Mouse (Mus musculus) right cerebral cortex, adult 2 months (tissue): Measurements from ENCODE around the gene Crabp1.

Experiments
- DNase-seq, 2 experiments: peaks; one replicate each; pipeline ENCODE4 v3.0.0; 2021 to 2022; ENCODE audit warnings: low spot score in 2 of 2

Gene Crabp1

DNA sequence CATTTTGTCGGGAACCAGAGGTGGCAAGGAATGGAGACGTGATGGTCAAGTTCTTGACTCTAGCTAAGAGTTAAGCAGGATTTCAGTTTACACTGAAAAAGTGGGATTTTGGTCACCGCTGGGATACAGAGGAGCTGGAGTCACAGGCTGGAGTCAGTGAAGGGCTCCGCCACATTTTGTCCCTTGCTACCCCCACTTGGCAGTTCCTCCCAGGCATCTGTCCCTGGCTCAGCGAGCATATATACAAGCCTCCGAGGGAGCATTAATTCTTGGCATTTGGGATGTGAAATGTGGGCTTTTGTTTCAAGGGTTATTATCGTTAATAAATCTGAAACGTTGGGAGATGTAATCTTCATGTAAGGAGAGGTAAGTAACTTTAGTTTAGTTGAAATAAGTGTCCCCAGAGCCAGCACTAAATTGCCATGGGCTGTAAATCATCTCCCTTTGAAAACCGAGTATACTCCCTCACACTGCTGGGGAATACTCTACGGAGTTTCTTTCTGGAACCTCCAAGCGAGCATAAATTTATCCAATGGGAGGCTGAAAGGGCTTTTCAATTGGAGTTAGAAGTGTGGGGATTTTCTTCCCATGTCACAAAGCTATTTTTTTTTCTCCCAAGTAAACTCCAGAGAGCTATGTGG, 5.7 kb downstream of the Crabp1 start:
- no peak for DNase-seq

DNA sequence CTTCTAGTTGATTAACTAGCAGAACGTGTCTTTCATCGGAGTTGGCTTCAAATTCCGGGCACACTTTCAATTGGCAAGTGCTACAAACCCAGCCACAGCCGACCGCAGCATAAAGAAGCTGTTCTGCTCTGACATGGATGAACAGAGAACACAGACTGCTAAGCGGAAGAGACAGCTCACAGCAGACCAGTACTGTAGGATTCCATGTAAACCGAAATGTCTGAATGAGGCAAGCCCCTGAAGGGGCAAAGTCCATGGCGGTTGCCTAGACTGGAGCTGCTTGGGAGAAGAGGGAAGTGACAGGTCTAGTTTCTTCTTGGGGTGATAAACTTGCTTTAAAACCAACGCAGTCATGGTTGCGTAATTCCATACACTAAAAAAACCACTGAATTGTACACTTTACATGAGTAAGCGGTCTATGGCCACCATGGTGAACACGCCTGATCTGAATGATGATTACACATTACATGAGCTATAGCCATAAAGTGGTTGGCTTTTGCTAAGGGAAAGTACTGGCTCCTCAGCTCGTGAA, 12.0 kb downstream of the Crabp1 start:
- DNase-seq = no peak

DNA sequence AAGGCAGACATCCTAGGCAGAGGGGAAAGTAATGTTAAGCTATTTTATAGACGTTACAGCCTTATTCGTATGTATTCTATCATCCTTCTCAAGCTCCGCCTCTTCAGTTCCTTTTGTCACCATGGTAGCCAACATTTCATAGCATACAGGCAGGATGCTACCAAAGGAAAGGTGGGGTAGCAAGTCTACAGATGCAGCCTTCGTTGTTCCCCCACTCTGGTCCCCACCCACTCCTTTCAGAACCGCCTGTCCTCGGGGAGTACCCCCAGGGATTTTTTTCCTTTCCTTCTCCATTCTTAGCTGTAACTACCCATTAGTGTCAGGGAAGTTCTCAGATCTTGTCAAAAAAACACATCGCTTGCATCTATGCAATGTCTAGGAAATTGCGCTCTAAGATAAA, 14.7 kb downstream of the Crabp1 start:
- DNase-seq = no peak

DNA sequence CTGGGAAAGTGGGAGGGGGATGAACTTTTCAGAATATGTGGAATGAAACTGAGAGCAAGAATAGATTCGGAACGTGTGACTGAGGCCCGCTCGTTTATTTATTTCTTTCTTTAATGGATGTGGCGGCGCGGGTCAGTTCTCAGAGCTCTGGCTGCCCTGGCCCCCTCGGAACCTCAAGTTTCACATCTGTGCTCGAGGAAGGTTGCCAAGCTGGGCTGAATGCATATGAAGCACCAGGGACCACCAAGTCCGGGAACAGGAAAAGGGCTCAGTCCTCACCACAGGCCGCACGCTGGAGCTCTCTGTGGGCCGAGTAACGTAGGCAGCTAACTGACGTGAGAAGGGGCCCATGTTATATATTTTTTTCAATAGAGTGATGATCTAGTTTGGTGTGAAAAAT, 18.0 kb downstream of the Crabp1 start:
- DNase-seq = no peak

DNA sequence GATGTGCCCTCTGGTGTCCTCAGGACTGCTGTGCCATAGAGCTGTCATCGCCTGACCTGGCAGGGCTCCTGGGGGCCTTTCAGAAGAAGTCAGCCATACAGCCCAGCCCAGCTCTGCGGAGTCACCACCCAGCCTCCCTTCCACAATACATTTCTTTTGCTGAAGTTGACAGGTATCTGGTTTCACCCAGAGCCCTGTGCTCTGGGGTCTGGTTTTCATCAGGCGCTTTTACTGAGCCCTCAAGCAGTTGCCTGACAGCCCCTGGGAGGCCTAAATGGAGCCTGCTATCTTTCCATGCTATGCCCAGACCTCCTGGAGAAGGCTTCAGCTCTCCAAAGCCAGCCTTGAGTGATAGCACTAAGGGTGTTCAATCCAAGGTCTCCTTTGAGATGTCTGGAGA, 19.5 kb downstream of the Crabp1 start:
- DNase-seq = no peak

DNA sequence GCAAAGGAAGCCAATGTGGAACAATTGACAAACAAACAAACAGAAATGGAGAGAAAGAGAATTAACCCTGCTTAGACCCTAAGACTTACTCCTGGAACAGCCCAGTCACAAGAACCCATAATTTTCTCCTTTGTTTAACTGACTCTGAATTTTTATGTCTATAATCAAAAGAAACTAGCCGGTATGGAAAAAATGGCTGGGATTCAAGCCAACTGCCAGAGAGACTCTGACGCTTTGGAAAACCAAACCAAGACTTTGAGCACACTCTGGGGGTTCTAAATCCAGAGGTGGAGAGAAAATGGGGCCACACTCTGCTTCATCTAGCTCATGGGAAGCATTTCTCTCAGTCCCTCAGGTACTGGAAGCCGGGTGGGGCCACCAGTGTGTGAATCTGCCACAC, 20.7 kb downstream of the Crabp1 start:
- no peak for DNase-seq

DNA sequence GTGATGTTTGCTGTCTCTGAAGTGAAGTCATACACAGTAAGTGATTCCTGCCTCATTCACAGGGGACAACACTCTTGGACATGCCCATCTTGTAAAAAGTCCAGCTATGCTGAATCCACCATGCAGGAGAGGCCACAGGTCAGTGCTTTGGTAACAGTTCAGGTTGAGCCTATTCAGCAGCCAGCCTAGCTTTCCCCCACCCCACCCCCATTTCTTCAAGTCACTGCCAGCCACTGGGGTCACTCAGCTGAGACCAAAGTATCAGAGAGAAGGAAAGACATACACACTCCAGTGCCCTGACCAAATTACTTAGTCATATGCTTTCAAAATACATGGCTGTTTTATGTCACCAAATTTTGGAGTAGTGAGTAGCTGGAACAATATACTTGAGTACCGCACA, 21.5 kb downstream of the Crabp1 start:
- no peak for DNase-seq

DNA sequence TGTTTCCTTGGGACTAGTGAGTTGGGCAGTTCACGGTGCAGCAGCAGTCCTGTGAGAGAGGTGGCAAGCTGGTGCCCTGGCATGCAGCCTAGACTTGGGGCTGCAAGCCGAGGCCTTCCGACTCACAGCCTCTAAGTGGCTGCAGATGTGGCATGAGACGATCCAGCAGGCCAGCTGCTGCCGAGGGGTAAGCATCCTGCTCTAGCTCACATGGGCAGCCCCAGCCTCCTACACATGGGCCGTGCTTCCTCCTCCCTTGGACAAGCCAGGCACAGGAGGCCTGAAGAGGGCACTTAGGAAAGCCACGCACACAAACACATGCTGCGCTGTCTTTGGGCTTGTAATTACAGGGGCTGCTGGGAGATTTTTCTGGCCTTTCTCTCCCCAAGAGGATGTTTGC, 23.2 kb downstream of the Crabp1 start:
- no peak for DNase-seq

DNA sequence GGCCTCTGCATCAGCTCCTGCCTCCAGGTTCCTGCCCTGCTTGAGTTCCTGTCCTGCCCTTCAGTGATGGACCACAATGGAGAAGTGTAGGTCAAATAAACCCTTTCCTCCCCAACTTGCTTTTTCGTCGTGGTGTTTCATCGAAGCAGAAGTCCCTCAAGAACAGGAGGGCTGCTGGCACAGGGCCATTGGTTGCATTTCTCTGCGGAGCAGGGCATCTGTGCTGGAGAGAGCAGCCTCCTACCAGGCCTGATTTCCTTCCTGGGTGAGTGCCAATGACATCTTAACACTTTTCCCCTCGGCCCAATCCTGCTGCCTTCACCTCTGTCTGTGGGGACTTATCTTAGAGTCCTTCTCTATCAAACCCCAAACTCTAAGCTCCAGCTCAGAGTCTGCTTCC, 25.7 kb downstream of the Crabp1 start:
- no peak for DNase-seq

DNA sequence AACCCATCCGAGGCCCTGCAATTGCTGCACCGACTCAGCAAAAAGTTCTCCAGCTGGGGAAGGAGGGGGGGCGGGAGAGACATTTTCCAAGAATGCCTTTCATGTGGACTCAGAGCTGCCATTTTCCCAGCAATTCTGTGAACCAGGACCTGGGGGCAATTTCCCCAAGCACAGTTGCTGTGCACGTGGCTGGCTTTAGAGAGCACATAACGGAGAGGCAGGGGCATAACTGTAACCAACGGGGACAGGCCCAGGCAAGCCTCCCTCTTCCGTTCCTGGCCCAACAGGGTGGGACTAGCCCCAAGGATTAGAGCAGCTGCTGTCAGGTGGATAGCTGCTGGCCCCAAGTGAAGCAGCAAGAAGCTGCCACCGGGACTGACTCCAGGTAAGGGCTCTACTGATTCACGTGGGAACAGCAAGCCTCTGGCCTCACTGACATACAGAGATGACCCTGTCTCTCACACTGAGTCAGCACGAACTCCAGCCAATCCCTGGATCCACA, 37.0 kb downstream of the Crabp1 start:
- no peak for DNase-seq

DNA sequence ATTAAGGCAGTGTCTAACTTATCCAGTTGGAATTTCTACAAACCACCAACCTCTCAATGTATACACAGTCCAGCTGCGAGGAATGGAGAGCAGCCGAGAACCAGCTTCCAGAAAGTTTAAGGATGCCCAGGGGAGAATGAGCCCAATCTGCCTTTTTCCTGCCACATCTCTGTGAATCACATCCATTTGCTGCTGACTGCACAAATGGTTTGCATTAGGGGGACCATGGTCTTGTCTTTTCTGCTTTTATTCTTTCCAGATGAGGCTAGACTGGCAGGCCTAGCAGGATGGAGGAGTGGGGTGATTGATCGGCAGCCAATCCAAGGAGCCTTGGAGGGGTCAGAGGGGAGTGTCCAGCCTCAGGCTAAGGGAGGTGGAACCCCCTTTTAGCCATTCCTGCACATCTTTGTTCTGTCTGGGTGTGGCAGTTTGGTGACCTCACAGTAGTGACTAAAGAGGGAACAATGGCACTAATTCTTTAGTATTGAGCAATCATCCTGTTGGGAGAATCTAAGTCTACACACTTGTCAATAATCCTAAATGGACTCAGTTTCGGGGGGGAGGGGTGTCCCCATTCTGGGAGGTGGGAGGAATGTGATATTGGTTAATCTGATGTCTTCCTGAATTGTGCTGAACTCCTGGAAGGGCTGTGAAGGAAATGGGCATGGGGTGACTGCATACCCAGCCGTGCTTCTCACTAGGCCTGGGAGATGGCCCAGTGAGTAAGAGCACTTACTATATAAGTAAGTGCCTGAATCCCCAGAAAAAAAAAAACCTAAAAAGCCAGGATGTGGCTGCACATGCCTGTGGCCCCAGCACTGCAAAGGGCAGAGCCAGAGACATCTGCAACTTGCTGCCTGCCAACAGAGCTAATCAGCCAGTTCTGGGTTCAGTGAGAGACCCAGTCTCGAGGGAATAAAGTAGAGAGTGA, 38.5 kb downstream of the Crabp1 start:
- DNase-seq = no peak

DNA sequence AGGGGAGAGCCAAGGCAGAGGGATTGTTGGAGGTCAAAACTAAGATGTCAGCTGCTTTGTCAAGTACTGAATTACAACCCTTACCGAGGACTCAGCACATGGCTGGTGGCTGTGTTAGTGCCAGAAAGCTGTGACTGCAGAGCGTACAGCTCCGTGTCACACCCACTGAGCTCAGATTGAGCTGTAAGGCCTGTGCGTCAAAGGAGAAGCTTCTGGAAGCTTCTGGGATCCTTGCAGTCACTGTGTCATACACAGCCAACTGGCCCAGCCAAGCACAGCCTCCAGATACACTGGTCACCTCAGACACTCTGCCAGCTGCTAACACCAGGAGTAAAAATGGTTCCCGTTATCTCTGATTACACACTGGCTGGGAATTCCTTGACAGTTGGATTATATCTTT, 39.8 kb downstream of the Crabp1 start:
- DNase-seq = no peak

DNA sequence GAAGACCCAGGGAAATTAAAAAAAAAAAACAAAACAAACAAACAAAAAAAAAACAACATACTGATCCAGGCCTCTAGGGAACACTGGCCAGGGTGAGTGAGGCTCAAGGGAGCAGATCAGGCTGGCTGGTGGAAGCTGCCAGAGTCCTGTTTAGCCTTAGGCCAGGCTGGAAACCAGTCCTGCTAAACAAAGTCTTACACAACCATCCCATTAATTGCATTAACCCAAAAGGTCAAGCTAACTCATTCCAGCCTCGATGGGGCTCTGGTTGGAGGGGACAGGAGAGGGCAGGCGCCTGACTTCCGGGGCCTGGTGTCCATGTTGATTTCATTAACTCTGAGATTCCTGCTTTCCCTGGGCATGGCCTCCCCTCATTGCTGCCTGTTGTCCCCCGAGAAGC, 43.2 kb downstream of the Crabp1 start:
- no peak for DNase-seq

DNA sequence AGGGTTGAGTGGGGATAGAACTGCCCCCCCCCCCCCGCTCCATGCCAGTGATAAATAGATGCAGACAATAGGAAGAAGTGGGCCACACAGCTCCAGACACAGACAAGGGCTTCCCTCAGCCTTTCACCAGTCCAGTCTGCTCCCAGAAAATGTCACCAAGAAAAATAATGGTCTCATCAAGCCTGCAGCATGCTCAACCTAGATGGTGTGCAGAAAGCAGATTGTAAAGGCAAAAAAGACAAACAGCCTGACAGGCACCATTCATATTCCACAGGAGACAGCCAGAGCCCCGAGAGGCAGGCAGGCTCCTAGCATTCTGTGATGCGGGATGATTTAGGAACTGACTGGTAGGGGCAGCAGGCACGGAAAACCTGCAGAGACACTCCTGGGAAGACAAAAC, 45.4 kb downstream of the Crabp1 start:
- DNase-seq = no peak

DNA sequence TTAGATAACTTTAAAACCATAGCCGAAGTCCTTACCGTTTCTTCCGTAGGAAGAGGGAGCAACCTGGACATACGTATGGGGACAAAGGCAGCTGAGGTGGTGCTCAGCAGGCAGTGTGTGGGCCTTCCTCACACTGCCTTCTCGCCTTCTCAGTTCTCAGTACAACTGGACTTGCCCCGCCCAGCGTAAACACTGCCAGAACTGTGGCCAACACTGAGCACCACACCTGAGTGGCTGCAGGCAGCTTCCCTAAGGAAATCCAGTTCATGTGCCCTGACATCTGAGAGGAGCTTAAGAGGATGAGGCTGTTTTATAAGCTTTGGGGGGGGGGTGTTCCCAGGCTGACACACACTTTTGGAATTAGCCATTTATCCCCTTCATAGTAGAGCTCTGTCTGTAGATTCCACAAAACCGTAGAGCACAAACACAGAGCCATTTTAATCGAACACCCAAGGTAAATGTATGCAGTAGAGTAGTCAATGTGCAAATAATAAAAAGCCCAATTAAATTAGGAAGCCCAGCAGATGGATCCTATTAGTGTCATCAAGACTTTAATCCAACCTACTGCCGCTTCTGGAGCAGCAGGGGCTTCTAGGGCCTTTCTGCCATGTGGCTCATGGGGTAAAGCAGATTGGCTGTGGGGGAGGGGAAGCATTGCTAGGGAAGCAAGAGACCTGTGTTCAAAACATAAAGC, 52.1 kb downstream of the Crabp1 start:
- DNase-seq = no peak

DNA sequence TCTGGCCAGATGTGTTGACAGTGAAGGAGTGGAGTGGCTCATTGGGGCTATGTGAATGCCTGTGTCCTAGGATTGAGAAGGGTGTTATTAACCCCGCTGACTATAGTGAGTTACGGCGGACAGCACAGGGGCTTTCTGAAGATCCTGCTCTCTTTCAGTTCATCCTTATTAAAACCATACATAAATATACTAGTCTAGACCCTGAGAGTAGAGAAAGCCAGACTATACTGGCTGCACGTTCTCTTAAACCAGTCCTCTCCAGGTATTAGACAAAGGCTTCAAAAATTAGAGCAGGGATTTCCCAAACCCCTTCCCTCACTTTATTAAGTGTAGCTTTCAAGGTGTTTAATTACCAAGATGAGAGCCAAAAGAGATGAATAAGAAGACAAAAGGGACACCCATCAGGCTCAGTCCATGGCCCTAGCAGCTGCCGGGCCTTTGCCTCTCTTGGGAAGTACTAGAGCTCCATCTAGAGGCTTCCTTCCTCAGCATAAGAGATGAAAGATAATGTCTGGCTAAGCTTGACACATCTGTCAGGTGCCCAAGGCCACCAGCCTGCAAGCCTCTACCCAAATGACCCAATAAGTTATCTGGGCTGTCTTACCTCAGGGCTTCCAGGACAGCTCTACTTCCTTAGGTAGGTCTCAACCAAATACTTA, 57.0 kb downstream of the Crabp1 start:
- peak; percentile 32 to 48 for DNase-seq
